Mouse (Mus musculus) erythroblast, embryonic 14.5 days (primary cell): ENCODE measurements around the gene Mdh2.

Experiments used
- GATA1 ChIP-seq: IDR thresholded peaks from 2 replicates; pipeline ENCODE4 v1.6.1; 2012; ENCODE audit warnings: low read length, inconsistent platforms, mixed read lengths
- TAL1 ChIP-seq: IDR thresholded peaks from 3 replicates; pipeline ENCODE4 v1.6.1; 2012; ENCODE audit warnings: low read length, inconsistent platforms, mixed read lengths

GRCm38 (mm10) chr5:135777796-135778470 is 347 bp upstream of the Mdh2 start, which contains the start of gene Styxl1:
- no peak for TF ChIP-seq TAL1
- no peak for TF ChIP-seq GATA1
